In genomic region chr16:91753611-91754010, GRCm38 (mm10) we compare ENCODE assay signal across 28 mouse cellular contexts.
"Had no signal": no experiment of that assay in that cellular context is flagged by ENCODE, and none has a peak within 500 bp of the region (broad histone marks: within the 10 kb centered on the region; RNA-seq: fewer than 3 reads in every experiment).

No protein-coding gene starts in this region.

- H3K4me3 ChIP-seq: left cerebral cortex, adult 2 months; limb, embryonic 10.5 days; limb, embryonic 12.5 days; limb, embryonic 13.5 days; limb, embryonic 15.5 days; liver, embryonic 12.5 days; liver, embryonic 13.5 days; liver, embryonic 15.5 days; lung, embryonic 15.5 days; megakaryocyte, embryonic 14.5 days; midbrain, embryonic 10.5 days; midbrain, embryonic 12.5 days; midbrain, embryonic 13.5 days; midbrain, embryonic 15.5 days; myocyte had no signal

- H3K27ac ChIP-seq: left cerebral cortex, adult 2 months; limb, embryonic 10.5 days; limb, embryonic 12.5 days; limb, embryonic 13.5 days; limb, embryonic 15.5 days; liver, embryonic 12.5 days; liver, embryonic 13.5 days; liver, embryonic 14.5 days; liver, embryonic 15.5 days; lung, embryonic 15.5 days; macrophage; midbrain, embryonic 10.5 days; midbrain, embryonic 12.5 days; midbrain, embryonic 13.5 days; midbrain, embryonic 15.5 days had no signal

- H3K4me1 ChIP-seq: lung, embryonic 15.5 days; midbrain, embryonic 12.5 days had no signal

- DNase-seq: left cerebral cortex, postnatal 4 days; liver; liver, embryonic 13.5 days; liver, postnatal 0 days; lung, adult 18-20 months; lung, adult 2 months; lung, embryonic 14.5 days; lung, postnatal 10 days; lung, postnatal 14 days; lung, postnatal 36 days; lung, postnatal 4 days; midbrain, embryonic 14.5 days had no signal
